Mouse (Mus musculus): ENCODE measurements around the gene Sepsecs.
"Not testable (repeated sequence)": the region's sequence is repeated elsewhere in the genome, so short reads cannot be mapped to it uniquely, and the experiment has no call there.

Sepsecs gene

DNA sequence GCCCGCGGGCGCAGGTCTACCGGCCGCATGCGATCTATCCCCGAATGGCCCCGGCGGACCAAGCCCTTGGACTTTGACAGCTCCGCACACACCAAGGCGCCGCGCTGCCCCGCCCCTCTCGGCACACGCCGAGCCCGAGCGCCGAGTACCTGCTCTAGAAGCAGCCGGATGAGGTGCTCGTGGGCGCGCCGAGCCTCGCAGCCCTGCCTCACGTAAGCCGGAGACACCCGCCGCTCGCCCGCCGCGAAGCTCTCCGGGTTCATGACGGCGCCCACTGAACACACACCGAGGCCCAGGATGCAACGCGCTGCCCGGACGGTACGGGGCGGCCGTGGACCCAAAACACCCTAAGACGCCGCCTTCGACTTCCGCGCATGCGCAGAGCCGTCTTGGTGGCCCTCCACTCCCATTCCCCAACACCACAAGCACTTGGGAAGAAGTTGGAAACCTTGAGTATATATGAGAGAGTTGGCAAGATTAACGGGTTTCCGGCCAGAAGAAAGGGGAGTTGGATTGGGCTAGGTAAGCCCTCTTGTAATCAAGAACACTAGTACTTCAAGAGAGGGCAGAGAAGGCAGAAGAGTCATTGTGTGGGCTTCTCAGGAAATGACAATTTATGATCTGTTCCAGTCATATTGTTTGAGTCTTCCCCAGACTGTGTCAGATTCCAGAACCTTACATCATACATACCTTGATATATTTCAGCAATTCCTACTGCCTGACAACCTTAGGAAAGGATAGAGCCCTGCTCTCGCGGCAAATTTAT, at the start of gene Sepsecs:
Gene Sepsecs (minus strand): TSS at position 283 of the 766 bp plus-strand sequence.
- DNase-seq (ENCODE audit: low read depth) = peak; percentile 77

DNA sequence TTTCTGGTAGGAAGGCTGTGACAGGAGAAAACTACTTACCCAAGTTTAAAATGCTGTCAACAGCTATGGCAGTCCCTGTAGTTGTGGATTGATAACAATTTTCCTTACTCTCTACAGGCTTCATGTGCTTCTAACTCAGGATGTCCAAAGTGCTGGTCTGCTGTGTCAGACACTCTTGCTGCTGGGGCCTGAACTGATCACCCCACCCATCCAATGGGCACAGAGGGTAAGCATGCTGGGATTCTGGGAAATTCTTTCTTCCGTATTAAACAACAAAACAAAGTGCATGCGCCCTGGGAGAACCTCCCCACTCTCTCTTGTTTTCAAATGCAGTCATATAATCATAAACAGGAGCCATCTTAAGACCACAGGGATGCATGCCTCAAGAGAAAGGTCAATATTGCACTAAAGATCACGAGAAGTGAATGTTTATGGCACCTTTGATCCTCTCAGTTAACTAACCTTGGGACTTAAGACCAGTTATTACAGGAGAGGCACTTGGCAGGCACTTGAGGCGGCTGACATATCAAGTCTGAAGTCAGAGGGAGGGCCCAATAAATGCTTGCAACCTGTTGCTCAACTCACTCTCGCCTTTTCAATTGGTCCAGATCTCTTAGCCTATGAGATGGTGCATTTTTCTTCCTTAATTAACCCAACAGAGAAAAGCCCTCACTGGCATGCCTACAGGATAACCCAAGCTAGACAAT, 47.4 kb upstream of the Sepsecs start:
- DNase-seq (ENCODE audit: low read depth) = no peak

DNA sequence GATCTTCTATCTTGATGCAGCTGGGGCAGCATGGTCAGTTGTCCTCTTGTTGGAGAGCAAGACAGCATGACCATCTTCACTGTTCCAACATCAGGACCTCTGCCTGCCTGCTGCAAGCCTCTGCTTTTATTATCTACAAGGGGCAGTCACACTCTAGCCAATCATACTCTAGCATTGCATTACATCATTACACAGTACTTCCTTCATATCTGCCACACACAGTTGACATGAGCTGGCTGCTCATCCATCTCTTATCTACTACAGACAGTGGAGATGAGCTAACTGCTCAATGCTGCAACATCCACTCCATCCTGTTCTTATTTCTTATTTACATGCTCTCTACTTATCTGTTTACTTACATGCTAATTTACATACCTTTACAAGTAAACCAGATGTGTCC, 43.2 kb upstream of the Sepsecs start:
- peak; percentile 72 for DNase-seq (ENCODE audit: low read depth)

DNA sequence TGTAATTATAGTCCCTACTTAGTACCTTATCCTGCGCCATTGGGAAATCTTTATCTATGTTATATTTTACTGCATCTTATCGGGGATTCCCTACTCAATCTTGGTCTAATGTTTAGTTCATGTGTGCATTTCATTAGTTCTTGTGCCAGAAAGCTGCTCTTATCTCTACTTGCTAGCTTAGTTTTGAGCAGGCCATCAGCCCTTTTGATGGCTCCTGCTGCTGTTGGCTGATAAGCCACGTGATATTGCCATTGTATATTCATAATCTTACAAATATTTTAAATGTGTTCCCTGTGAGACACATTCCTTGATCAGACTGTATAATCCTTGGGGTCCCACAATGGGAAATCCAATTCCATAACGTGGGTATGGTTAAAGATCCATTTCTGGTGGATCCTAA, 35.1 kb upstream of the Sepsecs start:
- DNase-seq (ENCODE audit: low read depth) = no peak

DNA sequence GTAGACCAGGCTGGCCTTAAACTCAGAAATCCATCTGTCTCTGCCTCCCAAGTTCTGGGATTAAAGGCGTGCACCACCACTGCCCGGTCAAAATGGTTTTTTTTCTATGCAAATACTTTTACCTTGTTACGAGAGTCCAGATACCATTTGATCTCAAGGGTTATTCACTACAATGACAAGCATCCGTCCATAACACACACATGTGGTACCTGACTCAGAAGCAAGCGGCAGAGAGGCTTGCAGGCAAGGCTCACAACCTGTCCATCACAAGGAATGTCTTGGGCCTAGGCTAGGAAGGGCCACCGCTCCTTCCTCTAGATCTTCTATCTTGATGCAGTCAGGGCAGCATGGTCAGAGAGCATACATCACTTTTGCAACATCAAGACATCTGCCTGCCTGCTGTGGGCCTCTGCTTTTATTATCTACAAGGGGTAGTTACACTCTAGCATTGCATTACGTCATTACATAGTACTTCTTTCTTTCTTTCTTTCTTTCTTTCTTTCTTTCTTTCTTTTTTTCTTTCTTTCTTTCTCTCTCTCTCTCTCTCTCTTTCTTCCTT, 28.5 kb upstream of the Sepsecs start:
- not testable (repeated sequence) for DNase-seq (ENCODE audit: low read depth)

DNA sequence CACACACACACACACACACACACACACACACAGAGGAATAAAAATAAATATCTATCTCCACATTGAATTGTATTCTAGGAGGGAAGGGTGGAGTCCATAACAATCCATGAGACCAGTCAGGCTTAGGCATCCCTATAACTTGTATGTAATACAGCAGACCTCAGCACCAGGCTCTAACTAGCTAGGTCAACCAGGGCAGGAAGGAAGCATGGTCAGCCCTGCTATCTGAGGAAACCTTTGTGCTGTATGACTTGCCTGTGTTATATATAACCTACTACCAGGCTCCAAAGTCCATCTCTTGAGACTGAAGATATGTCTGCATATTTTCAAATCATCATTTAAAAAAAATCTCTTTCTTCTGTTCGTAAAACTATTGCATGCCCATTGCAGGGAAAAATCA, 27.8 kb upstream of the Sepsecs start:
- DNase-seq (ENCODE audit: low read depth) = no peak

DNA sequence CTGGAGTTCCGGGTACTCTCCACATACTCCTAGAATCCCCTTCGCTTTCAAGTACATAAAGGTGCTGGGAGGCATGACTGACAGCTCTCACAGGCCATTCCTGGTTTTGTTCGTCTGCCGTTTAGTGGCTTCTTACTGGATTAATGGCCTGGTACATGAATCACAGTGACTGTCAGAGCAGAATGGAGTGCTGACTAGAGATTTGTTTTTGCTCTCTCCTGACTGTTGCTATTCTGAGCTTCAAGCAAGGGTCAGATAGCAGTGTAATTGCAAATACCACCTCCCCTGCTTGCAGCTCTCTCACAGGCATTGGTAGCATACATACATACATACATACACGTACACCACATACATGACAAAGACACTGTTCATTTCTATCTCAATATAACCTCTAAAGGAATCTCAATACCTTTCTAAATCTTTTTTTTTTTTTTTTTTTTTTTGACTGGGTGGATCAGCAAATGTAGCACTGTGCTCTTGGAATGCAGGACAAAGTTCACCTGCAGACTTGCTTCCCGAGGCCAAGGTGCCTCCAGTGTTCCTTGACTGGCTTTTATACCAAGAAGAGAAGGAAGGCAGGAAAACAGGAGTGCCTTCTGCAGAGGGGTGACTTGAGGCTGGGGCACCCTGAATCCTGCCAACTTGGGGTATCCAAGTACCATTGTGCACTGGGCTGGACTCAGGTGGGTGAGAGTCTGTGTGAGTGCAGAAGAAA, 18.4 kb upstream of the Sepsecs start:
- DNase-seq (ENCODE audit: low read depth) = no peak

DNA sequence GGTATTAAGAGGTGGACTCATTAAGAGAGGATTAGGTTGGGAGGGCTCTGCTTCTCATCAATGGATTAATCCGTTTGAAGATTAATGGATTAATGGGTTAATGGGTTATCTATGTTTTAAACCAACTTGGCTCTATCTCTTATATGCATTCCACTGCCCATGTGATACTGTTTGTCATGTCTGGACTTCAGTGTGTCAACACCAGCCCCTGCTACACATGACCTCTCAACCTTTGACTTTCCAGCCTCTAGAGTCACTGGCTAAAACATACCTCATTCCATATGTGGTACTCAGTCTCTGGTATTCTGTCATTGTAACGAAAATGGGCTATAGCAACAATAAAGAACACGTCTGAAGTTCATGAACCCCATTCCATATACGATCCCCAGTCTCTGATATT, 11.6 kb upstream of the Sepsecs start:
- no peak for DNase-seq (ENCODE audit: low read depth)

DNA sequence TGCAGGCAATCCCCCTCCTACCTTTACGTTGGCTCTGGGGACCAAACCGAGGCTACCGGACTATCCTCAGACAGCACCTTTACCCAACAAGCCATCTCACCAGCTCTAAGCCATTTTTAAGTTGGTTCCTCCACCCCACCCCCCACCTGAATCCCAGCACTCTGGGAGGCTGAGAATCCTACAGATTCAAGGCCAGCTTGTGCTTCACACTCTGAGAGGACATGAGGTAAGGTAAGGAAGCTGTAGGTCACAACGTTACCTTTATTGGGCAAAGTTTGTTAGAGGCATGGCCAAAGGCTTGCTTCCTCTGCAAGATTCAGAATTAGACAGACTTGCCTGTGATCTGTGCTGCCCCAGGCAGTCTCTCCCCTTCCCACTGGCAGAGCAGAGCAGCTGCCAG, 10.7 kb upstream of the Sepsecs start:
- no peak for DNase-seq (ENCODE audit: low read depth)

DNA sequence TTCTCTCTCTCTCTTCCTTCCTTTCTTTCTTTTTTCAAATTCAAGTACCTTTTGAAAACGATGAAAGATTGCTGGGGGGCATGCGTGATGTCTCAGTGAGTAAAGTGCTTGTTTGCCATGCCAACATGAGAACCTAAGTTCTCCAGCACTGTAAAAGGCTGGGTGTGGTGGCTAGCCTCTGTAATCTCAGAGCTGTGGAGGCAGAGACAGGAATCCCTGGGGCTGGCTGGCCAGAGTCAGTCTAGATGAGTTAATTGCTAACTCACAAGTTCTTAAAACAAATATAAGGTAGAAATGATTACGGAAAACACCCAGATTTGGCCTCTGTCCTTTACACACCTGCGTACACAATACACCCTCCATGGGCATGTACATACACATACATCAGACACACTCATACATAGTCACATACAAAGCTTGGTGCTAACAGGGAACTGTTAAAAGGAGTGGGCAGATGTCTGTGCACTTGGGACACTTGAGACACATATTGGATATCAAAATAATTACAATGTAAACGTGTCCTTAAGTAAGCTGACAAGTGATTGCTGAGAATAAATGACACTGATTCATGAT, 9.1 kb upstream of the Sepsecs start:
- DNase-seq (ENCODE audit: low read depth) = no peak

DNA sequence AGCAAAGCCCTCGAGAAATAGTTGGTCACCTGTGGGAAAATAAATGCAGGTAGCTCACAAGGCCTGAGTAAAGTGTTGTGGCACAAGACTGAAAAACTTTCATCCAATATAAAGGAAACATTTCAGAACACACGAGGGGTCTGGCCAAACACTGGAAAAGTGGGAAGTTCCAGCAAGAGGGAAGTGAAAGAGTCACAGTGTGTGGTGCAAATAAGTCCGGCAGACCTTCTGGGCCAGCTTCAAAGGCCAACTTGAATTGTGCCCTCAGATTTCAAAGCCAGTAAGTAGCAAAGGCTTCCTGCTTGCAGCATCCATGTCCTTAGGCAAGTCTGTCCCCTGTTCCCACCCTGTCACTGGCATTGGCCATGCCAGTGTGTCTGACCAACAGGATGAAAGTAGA, 7.6 kb upstream of the Sepsecs start:
- no peak for DNase-seq (ENCODE audit: low read depth)

DNA sequence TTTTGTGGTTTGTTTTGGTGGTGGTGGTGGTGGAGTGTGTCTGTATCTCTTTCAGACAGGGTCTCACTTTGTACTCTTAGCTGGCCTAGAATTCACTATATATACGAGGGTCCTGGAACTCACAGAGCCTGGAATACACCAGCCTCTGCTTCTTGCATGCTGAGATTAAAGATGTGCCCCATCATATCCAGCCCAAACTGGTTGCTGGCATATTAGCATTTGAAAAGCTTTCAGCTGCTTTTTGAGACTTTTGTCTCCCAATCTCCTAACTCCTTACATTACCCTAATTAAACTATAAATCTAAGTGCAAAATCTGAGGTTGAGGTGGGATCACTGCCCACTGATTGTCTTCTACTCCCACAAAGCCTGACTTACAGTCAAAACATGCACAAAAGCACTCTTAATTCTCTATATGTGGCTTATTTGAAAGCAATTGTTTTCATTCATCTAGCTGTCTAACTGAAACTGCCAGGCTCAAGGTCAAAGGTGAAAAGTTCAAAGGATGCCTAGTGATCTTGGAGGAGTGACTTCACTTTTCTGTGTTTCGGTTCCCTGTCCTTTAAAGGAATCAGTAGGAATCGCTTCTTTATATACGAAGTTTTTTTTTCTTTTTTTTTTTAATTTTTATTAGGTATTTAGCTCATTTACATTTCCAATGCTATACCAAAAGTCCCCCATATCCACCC, 5.0 kb upstream of the Sepsecs start:
- no peak for DNase-seq (ENCODE audit: low read depth)

DNA sequence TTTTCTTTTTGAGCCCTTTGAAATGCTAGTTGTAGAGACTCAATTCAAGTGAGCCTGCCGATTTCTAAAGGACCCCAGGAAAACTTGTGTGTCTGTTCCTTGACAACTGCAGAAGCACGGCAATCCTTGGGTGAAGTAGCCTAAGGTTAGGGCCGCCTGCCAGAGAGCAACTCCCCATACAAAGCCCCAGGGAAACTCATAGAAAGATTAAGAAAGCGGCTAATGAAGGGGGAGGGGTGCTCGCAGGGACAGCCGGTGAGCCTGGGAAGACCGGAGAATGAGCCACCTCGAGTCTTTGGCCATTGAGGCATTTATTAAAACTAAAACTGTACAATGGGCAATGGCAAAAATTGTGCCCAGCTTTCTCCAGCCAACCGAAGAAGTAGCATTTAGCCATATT, 3.8 kb upstream of the Sepsecs start:
- no peak for DNase-seq (ENCODE audit: low read depth)

DNA sequence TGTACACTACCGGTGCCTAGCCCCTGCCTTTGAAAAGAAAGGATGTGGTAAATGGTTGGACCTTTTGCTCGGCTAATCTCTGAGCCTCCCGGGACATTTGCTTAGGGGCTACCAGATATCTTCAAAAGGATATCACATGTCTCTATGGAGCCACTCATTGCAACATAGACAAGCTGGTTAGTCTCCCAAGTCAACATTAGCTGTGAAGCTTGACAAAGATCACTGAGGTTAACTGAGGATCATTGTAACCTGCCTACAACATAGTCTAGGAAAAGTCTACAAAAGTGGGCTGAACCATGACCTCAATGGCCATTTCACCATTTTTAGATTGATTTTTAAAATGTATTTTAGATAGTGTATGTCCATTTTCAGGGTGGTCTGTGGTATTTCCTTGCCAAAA, 1.2 kb upstream of the Sepsecs start:
- no peak for DNase-seq (ENCODE audit: low read depth)

DNA sequence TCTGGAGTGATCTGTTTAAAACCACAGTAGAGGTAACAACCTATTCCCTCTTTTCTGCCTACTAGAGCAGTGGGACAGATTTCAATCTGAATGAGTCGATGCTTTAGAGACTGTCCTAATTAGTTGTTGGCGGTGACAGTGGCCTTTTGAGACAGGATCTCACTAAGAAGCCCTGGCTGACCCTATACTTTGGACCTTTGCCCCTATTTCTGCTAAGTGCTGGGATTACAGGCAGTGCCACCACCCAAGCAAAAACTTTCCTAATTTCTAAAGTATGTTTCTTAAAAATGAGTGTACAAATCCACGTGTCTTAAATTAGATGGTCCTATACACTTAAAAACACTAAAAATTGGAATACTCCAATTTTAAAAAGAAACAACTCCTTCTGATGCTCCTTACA, 2.7 kb downstream of the Sepsecs start:
- DNase-seq (ENCODE audit: low read depth) = no peak

DNA sequence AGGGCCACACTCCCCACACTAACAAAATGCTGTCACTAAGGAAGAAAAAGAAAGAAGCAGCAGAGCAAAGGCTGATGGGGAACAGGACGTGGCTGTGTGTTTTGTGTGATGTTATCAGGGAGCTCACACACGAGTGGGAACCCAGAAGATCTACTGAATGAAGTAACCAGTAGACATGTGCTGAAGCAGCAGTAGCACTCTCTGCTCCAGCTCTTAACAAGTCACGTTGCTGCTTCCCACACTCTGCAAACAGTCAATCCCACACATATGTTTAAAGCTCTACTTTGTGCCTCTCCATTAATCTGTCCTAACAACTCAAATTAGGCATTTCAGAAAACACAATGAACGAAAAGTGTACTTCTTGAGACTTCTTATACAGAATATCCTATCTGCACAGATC, 11.6 kb downstream of the Sepsecs start:
- DNase-seq (ENCODE audit: low read depth) = no peak

DNA sequence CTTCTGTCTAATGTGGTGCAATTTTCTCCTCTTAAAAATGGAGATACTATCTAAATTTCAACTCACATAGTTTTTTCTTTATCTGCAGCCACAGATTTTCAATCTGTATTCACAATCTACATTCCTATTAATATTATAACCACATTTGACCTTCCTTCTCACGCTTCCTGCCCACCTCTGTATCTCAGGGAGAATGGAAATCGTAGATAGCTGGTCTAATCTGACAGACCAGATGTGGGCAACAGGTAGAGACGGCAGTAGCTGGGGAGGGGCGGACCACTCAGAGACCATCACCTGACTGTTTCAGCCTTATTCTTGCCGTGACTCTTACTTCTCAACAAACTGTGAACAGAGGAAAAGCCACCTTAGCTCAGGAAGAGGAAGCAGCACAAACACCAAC, 12.2 kb downstream of the Sepsecs start:
- DNase-seq (ENCODE audit: low read depth) = no peak

DNA sequence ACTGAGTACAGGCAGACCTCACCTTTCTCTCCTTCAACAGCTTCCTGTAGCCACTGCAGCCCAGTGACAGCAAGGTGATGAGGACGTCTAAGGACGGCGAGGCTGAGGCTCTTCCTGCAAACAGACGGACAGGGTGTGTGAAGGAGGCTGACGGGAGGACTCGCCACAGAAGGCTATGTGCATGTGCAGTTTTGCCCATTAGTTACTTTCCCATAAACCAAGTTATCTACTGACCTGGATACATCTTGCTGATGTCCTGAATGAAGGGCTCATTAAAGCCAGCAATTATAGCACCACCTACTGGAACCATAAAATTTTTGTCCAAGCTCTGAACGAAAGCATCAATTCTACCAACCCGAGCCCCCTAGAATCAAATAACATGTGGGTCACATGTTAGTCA, 13.5 kb downstream of the Sepsecs start:
- DNase-seq (ENCODE audit: low read depth) = no peak

DNA sequence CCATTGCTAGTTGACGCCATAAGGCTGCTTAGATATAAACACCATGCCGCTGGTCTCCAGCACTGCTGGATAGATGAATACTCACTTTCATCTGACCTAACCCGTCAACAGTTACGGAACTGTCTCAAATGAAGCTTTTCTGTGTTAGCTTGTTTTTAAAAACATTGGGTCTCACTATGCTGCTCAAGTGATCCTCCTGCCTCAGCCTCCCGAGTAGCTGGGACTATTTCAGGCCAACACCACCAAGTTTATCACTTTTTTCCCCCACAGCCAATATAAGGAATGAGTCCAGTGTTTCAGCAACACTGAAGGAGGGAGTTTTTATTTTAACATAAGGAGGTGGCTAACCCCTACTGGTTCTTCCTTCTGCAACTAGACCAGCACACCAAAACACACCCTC, 14.5 kb downstream of the Sepsecs start:
- DNase-seq (ENCODE audit: low read depth) = no peak

DNA sequence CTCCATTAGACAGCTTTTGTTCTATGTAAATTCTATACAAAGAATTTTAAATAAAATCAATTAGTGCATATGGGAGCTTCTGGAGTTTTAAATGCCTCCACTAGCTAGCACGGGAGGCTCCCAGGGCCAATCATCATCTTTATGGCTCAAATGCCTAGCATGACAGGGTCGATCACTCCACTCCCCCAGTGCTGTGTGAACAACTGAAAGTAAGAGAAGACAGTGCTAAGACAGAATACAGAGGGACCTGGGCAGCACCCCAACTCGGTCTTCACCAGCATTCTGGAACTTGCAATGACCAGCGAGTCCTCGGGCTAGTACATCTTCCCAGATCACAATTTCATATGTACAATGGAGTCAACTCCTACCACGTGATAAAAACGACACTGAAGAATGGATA, 16.9 kb downstream of the Sepsecs start:
- no peak for DNase-seq (ENCODE audit: low read depth)

DNA sequence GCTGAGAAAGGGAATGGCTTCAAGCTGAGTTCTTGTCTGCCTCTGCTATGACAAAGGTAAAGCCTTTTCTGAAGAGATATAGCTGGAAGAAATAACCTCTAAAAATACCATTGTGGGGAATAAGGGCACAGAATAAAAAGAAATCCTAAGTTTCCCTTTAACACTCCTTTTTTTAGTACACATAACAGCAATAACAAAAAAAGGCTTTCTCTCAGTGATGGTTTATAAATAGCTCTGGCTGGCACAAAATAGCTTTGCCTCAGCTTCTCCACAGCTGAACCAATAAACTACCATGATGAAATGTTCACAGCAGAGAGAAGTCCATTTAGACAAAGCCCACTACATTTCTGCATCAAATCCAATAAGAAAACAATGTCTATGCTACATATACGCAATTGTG, 17.4 kb downstream of the Sepsecs start:
- no peak for DNase-seq (ENCODE audit: low read depth)

Measured in c-Kit-positive CD71-positive TER-119-negative erythroid progenitor cells, embryonic 14.5 days (primary cell).